Mouse (Mus musculus): ENCODE results near the gene Trim75.
"Not testable (repeated sequence)": the region's sequence is repeated elsewhere in the genome, so short reads cannot be mapped to it uniquely, and the experiment has no call there.

Trim75 gene

DNA sequence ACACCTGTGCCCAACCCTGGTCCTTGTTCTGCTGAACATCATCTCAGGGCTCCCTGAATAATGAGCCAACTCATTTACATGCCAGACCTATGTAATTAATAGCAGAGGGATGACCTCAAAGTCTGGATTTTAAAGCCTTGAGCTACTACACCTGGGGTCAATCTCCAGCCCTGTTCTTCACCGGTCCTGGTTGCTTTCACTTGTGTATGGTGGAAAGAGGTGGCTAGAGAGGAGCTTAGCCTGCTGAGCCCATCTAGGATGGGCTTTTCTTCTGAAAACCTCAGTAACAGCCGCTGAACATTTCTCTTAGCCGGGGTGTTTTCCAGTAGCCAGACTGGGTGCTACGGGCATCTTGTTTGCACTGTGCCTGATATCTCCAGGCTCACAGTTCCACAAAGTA lies at the start of gene Trim75:
TSS of gene Trim75 (minus strand) at position 101 of the 400 bp plus-strand sequence.
- no peak for DNase-seq

DNA sequence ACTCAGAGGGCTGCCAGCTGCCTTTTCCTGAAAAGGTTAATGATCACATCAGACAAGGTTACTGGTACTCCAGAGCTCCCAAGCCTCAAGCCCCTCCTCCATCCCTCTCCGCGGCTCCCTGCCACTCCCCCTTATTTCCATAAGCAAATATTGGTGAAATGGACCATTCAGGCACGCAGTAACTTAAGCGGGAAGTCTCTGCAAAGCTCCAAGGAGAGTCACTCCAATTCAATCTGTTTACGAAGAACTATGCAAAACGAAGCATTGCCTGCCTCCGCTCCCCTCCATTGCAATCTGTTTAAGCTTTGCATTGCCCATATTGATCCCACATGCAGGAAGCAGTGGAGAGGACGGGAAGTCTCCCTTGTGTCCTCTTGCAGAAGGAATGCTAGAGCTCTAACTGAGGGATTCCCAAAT lies 49.5 kb upstream of the Trim75 start, which contains the start of gene Apela:
TSS of gene Apela (minus strand) at position 220 of the 417 bp plus-strand sequence.
- peak; percentile 57 for DNase-seq

DNA sequence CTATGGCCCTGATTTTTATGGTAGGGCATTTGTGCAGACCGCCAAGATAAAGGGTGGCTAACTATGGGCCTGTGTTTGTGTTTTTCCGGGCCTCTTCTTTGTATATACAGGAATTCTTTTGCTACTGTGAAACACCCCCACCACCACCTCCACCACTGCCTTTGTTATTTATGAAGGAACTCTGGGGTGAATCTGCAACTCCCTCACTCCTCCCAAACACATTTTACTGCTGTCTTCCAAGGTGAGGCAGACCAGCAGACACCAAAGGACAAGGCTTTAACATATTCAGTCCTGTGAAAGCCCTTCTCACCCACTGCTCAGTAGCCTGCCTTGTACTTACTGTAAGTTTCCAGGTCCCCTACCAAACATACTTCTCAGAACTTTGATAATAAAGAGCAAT lies 46.5 kb upstream of the Trim75 start:
- no peak for DNase-seq

DNA sequence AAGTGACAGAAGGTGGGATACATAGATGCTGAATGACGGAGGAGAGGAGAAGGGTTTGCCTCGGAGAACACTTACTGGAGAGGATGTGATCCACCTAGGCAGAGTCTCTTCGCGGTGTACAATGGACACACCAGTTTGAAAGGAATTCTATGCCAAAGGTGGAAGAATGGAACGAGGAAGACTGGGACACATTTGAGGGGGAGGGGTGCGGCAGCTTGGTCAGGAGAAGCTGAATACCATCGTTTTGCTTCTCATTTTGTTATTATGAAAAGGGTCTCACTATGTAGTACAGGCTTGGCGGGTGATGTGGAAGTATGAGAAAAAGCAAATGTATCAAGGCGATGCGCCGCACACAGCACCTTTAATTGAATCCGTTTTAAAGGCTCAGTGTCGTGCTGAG lies 45.4 kb upstream of the Trim75 start:
- DNase-seq: no peak

DNA sequence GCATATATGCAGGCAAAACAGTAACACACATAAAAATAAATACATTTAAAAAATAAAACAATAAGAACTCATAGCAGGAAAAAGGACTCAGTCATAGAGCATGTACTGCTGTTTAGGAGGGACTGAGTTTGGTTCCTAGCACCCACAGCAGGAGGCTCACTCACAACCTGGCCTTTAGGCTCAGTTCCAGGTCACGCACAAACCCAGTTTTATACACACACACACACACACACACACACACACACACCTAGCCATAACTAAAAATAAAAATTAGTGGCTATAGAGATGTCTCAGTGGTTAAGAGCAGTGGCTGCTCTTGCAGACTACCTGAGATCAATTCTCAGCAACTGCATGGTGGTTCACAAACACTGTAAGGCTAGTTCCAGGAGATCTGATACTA lies 44.5 kb upstream of the Trim75 start:
- no peak for DNase-seq

DNA sequence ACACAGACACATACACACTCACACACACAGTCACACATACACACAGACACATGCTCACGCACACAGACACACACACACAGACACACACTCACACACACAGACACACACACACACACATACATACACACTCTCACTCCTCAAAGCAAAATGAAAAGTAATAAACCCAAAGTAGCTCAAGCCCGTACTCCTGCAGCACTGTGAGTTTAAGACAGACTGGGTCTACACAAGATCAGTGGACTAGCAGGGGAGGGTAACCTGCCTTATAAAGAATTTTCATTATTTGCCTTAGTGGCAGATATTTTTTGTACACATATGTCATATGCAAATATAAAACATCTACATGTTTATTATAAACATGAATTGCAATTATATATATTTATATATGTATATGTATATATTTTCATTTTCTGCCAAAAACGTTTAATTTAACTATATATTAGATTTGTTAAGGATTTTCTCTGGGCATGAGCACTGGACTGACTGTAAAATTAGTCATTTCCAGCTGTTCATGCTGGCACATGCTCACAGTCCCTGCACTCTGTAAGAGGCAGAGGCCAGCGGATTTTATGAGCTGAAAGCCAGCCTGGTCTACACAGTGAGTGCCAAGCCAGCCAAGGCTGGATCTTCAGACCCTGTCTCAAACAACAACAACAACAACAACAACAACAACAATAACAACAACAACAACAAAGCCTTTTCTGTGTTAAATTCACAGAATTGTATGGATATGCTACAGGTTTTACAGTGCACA lies 43.3 kb upstream of the Trim75 start:
- DNase-seq: no peak

DNA sequence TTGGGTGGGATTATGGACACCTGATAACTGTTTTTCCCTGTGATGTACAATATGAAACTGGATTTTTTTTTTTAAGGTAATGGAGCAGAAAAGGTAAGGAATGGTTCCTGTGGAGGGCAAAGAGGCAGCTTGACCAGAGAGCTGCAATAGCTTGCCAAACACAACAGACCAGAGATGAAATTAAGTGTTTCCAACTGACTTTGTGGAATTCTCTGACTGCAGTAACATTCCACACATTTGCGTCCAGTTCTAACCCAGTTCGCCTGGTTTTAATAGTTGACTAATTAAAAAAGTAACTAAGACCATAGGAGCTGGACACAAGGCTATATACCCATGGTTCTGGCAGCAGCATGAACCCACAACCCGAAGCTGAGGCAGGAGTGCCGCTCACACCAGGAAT lies 42.1 kb upstream of the Trim75 start:
- DNase-seq: no peak

DNA sequence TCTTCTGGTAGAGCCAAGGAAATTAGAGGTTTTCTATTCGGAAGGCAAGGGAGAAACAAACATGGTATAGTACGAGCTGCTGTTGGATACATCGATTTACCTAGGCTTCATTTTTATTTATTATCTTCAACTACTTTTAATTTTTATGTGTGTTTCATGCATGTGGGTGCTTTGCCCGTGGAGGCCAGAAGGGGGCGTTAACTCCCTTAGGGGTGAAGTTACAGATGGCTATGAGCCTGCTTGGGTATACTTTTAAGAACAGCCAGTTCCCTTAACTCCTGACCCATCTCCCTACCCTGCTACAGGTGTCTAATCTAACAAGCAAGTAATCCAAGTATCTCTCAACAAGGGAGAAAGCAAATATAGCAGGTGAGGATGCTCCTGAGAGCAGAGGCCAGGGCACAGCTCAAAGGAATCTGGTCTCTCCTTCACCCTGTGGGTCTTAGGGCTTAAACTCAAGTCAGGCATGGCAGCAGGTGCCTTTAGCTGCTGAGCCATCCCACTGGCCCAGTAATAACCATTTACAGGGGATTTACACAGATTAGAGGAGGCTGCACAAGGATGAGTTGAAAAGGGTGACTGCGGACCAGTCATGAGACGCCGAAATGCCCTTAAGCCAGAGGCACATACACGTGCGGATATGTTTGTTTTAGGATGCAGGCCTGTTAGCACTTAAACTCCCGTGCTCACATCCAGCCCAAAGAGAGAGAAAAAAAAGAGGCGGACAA lies 41.5 kb upstream of the Trim75 start:
- no peak for DNase-seq

DNA sequence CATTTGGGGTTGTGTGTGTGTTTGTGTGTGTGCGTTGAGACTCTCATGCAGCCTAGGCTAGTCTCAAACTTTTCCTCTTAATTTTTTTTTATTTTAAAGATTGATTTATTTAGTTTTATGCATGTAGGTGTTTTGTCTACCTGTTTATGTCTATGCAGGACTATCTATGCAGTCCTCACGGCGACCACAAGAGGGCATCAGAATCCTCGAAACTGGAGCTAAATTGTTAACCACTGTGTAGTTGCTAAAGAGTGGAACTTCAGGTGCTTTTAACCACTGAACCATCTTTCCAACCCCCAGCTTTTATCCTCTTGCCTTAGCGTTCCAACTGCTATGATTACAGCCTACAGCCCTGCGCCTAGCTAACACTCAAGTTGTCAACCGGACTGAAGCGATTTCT lies 34.9 kb upstream of the Trim75 start:
- peak; percentile 84 for DNase-seq

DNA sequence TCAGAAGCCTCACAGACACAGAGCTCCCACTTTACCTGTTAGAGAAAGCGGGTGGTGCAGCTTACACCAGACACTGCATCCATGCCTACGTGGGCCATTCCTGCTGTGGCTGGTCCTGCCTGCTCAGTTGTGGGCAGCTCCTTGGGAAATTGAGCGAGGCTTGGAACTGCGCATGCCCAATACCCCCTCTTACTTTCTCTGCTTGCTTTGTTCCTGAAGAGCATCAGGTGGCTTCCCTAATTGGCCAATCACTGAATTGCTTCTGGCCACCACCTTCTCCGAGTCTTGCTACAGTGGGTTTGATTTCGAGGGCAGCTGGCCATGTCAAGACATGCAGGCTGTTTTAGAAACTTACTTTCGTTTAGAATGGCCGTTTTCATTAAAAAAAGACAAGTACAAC lies 30.8 kb upstream of the Trim75 start, which contains the start of the genes Trim61 and Trim60:
TSS of gene Trim61 (minus strand) at position 101 of the 400 bp plus-strand sequence.
TSS of gene Trim60 (minus strand) at position 162 of the 400 bp plus-strand sequence.
- DNase-seq: no peak

DNA sequence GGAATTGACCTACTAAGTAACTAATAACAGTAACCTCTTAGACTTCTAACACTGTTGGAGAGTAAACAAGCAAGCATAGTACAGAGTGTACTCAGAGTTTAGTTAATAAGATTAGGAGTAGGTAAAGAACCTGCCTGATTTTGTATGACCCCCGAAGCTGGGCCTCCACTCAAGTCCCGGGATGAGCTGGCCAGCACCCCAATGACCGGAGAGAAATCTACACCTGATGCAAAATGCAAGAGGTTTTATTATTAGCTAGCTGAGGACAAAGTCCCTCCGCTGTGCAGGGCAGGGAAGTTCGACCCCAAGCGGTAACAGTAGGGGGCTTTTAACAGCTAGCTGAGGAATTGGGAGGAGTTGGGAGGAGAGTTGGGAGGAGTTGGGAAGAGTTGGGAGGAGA lies 20.0 kb upstream of the Trim75 start:
- not testable (repeated sequence) for DNase-seq

DNA sequence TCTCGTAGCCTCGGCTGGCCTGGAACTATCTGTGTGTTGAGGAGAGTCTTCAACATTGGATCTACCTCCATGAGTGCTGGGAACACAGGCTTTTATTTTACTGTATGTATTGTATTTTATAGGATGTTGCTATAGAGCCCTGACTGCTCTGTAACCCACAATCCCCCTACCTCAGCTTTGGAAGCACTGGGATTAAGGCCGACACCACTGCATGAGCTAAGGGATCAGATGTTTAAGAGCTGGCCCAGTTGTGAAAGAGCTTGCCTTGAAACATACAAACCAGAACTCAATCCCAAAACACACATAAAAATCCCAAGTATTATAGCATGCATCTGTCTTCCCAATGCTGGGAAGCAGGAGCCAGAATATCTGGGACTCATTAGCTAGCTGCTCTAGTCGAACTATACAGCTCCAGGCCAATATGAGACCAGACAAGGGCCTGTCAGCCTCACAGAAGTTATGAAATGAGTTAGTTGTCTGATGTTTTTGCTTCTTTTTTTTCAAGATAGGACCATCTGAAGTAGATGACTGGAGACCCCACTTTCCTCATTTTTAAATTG lies 11.3 kb upstream of the Trim75 start:
- no peak for DNase-seq

DNA sequence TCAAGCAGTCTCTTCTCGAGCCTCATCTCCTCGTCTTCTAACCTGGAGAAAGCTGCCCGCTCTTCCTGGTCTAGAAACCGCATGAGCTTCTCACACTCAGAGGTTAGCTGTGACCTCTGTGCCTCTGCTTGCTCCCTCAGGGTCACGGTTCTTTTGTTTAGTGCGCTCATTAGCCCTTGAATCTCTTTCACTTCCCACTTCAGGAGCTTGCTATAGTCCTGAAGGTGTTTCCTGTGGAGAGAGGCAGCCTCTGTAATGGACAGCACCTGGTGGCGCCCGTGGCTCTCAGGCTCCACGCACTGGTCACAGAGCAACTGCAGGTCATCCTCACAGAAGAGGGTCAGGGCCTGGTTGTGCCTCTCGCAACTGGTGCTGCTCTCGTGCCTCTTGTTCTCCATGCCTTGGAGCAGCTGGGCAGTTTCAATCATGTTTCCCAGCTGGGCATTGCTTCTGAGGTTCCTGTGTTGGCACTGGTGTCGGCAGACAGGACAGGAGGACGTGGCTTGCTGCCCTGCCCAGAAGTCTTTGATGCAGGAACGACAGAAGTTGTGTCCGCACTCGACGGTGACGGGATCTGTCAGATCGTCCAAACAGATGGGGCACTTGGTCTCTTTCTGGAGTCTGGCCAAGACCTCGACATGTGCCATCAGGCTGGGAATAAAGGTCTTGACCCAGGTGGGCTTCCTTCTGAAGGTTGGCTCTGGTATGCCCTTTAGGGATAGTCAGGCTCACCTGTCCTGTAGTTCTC lies 4.3 kb downstream of the Trim75 start:
- DNase-seq: no peak

DNA sequence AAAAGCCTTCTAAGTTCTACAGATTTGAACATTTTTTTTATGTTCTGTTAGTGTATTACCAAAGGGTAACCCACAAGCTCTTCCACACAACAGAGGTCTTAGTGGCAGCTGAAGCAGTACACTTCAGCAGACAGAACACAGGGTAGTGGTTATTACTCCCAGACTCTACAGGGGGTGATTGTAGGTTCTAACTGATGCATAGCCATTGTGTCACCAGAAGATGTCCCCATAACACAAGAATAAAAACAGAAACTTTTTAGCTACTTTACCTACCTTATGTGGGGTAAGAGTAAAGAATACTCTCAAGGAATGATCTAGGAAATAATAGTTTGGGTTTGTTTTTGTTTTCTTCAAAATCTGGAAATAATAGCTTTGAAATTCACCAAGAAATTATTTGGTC lies 24.8 kb downstream of the Trim75 start:
- no peak for DNase-seq

DNA sequence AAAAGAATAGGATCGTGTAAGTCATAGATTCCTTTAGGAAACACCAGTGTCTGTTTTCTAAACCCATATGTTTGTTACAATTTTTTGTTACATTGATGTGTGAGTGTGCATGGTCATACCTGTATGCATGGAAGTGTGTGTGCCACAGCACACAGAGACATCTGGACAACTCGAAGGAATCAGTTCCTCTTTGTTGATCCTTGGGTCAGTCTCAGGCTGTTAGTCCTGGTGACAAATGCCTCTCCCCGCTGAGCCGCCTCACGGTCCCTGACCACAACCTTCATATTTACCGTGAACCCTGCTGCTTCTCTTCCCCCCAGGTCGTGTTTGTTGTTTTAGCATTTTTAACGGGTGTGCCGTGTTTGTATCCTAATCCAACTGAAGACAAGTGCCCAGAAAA lies 28.6 kb downstream of the Trim75 start:
- DNase-seq: no peak

DNA sequence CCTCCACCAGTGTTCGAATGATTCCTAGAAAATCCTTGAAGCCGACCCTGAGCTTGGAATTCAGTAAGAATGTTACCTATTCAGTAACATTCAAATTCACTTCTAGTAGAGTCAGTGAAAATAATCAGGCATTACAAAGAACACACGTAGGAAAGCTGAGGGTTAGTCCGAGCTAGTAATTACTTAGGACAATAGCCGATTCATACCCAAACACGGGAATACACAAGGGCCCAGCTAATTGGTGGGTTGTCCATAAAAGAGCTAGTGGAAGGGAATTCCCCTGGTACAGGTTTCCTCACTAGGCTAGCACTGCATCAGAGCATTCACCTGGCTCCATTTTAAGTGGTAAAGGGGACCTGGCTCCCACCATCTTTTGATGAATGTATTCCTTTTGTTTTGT lies 35.5 kb downstream of the Trim75 start:
- DNase-seq: no peak

DNA sequence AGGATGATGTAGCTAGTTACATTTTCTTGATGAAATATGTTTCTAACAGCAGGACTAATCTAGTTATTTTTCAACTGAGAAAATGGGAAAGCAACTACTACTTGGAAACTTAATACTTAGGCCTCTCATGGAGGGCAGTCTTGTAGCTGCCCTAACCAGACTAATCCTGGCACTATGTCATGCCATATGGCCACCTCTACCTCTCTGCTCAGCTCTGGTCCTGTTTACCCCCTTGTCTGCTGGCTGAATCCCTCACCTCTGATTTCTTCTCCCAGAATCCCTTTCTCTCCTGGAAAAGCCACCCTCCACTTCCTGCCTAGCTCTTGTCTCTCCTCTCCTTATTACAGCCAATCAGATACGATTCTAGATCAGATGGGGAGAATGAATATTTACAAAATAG lies 39.3 kb downstream of the Trim75 start:
- DNase-seq: no peak

DNA sequence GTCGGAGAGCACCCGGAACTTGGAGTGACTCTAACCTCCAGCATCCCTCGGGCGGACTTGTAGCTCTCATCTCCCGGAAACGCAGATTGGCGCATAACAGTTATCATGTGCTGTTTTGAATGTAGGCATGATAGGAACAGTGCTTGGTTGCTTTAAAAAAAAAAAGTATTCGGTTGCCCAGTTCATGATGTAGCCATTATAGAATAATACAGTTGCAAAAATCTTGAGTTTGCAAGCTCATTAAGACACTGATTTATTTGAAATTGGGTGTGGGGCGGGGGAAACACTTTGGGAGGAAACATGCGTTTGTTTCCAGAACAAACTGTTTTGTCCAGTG lies 40.0 kb downstream of the Trim75 start:
- DNase-seq: no peak

DNA sequence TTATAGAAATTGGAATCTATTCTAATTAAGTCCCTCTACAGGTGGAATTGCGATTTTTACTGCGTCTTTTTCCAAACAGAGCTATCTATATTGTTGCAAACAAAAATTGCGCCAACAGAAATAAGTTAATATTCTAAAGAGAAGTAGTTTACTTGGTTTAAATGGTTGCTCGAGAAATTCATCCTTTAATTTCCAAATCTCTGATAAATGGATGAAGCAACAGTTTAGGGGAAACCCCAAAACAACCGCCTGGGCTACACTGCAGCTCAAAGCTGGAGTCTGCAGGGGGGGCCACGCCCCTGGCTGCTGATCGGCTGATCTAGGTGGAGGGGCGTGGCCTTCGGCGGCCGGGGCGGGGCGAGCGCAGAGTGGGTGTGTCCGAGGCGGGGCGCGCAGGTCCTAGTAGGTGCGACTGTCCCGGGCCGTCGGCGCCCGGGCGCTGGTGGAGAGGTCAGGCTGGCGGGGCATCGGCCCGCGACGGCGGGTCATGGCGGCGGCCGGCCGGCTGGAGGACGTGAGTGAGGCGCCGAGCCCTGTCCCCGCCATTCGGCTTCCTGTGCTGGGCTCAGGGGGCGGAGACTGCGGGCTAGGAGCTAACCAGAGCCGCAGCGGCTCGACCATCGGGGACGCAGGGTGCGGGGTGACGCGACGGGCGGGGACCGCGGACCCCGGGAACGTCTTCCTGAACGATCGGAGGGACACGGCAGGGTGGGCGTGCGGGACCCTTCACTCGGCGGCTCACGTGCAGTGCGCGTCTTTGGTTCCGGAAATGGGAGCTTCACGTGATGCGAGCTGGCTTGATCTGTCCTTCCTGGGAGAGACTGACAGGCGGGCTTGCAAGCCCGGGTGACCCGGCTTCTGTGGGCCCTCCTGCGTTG lies 40.6 kb downstream of the Trim75 start, which contains the start of gene Tmem192:
TSS of gene Tmem192 (plus strand) at position 366 of the 878 bp plus-strand sequence.
- DNase-seq: peak; percentile 98

DNA sequence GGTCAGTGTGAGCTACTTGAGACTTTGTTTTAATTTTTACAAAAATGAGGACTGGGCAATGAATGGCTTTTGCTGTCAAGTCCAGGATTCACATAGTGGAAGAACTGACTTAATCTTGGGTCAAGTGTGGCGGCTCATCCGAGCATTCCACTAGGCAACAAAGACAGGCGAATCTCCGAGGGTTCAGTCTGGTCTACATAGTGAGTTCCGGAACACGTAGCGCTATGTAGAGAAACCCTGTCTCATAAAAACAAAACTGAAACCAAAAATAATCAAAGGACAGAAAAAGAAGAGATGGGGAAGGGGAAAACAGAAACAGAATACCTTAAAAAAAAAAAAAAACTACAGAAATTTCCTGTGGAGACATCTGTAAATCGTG lies 41.2 kb downstream of the Trim75 start:
- no peak for DNase-seq

DNA sequence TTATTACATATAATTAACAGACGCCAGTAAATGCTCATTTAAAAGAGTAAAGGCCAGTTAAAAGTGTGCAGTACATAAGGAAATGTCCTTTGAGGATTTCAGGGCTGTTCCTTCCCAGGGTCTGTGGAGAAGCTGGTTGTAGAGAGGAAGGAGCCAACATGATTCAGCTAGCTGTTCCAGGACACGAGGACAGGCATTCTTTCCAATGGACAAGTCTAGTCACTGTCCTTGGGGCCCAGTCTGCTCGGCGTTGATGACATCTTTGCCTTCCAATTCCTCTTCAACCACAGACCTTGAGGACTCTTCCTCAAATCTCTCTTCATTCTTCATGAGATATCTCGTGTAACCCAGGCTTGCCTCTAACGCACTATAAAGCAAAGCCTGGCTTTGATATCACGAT lies 42.0 kb downstream of the Trim75 start:
- DNase-seq: no peak

DNA sequence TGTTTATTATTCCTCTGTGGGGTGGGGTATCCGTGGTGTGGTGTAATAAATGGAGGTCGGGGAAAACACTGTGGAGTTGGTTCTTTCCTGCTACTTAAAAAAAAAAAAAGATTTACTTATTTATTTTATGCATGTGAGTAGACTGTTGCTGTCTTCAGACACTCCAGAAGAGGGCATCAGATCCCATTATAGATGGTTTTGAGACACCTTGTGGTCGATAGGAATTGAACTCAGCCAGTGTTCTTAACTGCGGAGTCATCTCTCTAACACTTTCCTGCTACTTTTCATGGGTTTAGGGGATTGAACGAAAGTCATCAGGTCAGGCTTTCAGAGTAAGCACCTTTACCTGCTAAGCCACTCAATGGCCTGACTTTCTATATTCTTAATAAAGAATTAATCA lies 42.8 kb downstream of the Trim75 start:
- DNase-seq: peak; percentile 41

Data from lung, postnatal 36 days (tissue).